ENCODE assay signal across 8 mouse cellular contexts in genomic region chr3:103382872-103383567, GRCm38 (mm10).
DNase-seq lines count a peak whose midpoint lies in the region; ATAC-seq and TF ChIP-seq lines count a peak whose summit lies in the region.

No protein-coding gene starts in this region.

- H3K9me3 ChIP-seq in embryonic facial prominence, embryonic 13.5 days = 0 out of 2 replicates have a peak, but pooled peaks cover 3% of the 10 kb centered on the region
- H3K9me3 ChIP-seq in limb, embryonic 13.5 days = no peaks in the 10 kb centered on the region
- no peaks in the 10 kb centered on the region for H3K9me3 ChIP-seq in midbrain, embryonic 16.5 days (replicated peaks; ENCODE audit: control insufficient read depth, low read length, poor library complexity, severe bottlenecking)

- no peak for TF ChIP-seq POLR2A in spleen, adult 2 months (IDR thresholded peaks at IDR 0.05; ENCODE audit: low read depth, low read length)

- DNase-seq in 3134 (ENCODE audit: extremely low read depth, insufficient read length, low spot score) = peak; percentile 37
- peak; percentile 95 for DNase-seq in adrenal gland, postnatal 25 days
- peak; percentile 88 for DNase-seq in heart, adult 8-10 months (ENCODE audit: low spot score)
- DNase-seq in kidney, adult 8-10 months = peak; percentile 71 to 90
- DNase-seq in spleen, adult 2 months (ENCODE audit: low read depth in 1 of 2, low spot score in 2 of 2) = peak; percentile 80 to 90

- H3K27me3 ChIP-seq in embryonic facial prominence, embryonic 13.5 days = no peaks in the 10 kb centered on the region
- H3K27me3 ChIP-seq in limb, embryonic 13.5 days = no peaks in the 10 kb centered on the region
- H3K27me3 ChIP-seq in midbrain, embryonic 16.5 days (ENCODE audit: control insufficient read depth, insufficient read depth, low read depth, low read length) = no peaks in the 10 kb centered on the region
- H3K27me3 ChIP-seq in spleen, adult 2 months (ENCODE audit: control insufficient read depth, insufficient read depth, low read length) = no peaks in the 10 kb centered on the region

- H3K27ac ChIP-seq in embryonic facial prominence, embryonic 13.5 days = no peak overlapping the region
- no peak overlapping the region for H3K27ac ChIP-seq in limb, embryonic 13.5 days
- H3K27ac ChIP-seq in midbrain, embryonic 16.5 days (ENCODE audit: low read length) = no peak overlapping the region
- H3K27ac ChIP-seq in spleen, adult 2 months (ENCODE audit: insufficient read depth, low read length) = peak overlapping the region; percentile 77

- peak overlapping the region; percentile 54; the same call in 1 of the 2 replicates for H3K9ac ChIP-seq in embryonic facial prominence, embryonic 13.5 days
- H3K9ac ChIP-seq in limb, embryonic 13.5 days = peak overlapping the region; percentile 53
- H3K9ac ChIP-seq in midbrain, embryonic 16.5 days (ENCODE audit: low read depth, low read length) = no peak overlapping the region

- 0 out of 2 replicates have a peak, but pooled peaks have one; percentile 38 for ATAC-seq in embryonic facial prominence, embryonic 13.5 days (ENCODE audit: insufficient number of reproducible peaks, insufficient read depth, low FRiP score, low TSS enrichment, low read depth)
- peak; percentile 54; the same call in 1 of the 2 replicates for ATAC-seq in limb, embryonic 13.5 days (ENCODE audit: low FRiP score, low read depth)
- peak; percentile 79 for ATAC-seq in midbrain, embryonic 16.5 days

- H3K4me3 ChIP-seq in embryonic facial prominence, embryonic 13.5 days = peak overlapping the region; percentile 15; the same call in 1 of the 2 replicates
- peak overlapping the region; percentile 17; the same call in 1 of the 2 replicates for H3K4me3 ChIP-seq in limb, embryonic 13.5 days
- no peak overlapping the region for H3K4me3 ChIP-seq in midbrain, embryonic 16.5 days (ENCODE audit: low read depth, low read length)
- no peak overlapping the region for H3K4me3 ChIP-seq in spleen, adult 2 months (ENCODE audit: extremely low read depth, insufficient read depth, insufficient read length)

- peak; percentile 100 for TF ChIP-seq CTCF in spleen, adult 2 months (IDR thresholded peaks at IDR 0.05; ENCODE audit: extremely low read depth, insufficient read depth, insufficient read length, insufficient replicate concordance)

- 17% methylated on average over 17 of the region's 17 CpGs for WGBS in embryonic facial prominence, embryonic 13.5 days
- WGBS in limb, embryonic 13.5 days = 19% methylated on average over 17 of the region's 17 CpGs
- 19% methylated on average over 17 of the region's 17 CpGs for WGBS in midbrain, embryonic 16.5 days
- WGBS in spleen, adult 2 months = 20% methylated on average over 17 of the region's 17 CpGs

- peaks cover 3% of the 10 kb centered on the region for H3K4me1 ChIP-seq in embryonic facial prominence, embryonic 13.5 days
- 0 out of 2 replicates have a peak, but pooled peaks cover 4% of the 10 kb centered on the region for H3K4me1 ChIP-seq in limb, embryonic 13.5 days
- H3K4me1 ChIP-seq in midbrain, embryonic 16.5 days (ENCODE audit: control insufficient read depth, insufficient read depth, low read length) = 0 out of 2 replicates have a peak, but pooled peaks cover 2% of the 10 kb centered on the region
- H3K4me1 ChIP-seq in spleen, adult 2 months (ENCODE audit: control insufficient read depth, insufficient read depth, insufficient read length) = no peaks in the 10 kb centered on the region; the same call in 1 of the 2 replicates

- H3K4me2 ChIP-seq in embryonic facial prominence, embryonic 13.5 days = peak overlapping the region; percentile 44
- peak overlapping the region; percentile 48 for H3K4me2 ChIP-seq in limb, embryonic 13.5 days (replicated peaks)
- H3K4me2 ChIP-seq in midbrain, embryonic 16.5 days (ENCODE audit: low read length) = no peak overlapping the region; the same call in 1 of the 2 replicates

- H3K36me3 ChIP-seq in embryonic facial prominence, embryonic 13.5 days = no peaks in the 10 kb centered on the region
- no peaks in the 10 kb centered on the region for H3K36me3 ChIP-seq in limb, embryonic 13.5 days
- no peaks in the 10 kb centered on the region for H3K36me3 ChIP-seq in midbrain, embryonic 16.5 days (ENCODE audit: control insufficient read depth, insufficient read depth, low read length)
- no peaks in the 10 kb centered on the region for H3K36me3 ChIP-seq in spleen, adult 2 months (ENCODE audit: control insufficient read depth, insufficient read depth, low read length)

Comparison
In these comparisons a context has a peak if more than half of its experiments do, and no peak if none do; other contexts are left out.
1. DNase-seq: peak in every context shown above with its lines; median percentile 95 in adrenal gland, postnatal 25 days; 88 in heart, adult 8-10 months; 85 in spleen, adult 2 months; 80 in kidney, adult 8-10 months; 37 in 3134.
2. H3K4me3 ChIP-seq: peak in embryonic facial prominence, embryonic 13.5 days (single experiment) and limb, embryonic 13.5 days (single experiment); none in midbrain, embryonic 16.5 days (single experiment) and spleen, adult 2 months (single experiment).
3. Peak in every context shown above with its lines, with median percentiles within 50 percentile points of each other: ATAC-seq.